Mouse (Mus musculus): ENCODE measurements at regions not wholly inside any gene's neighbourhood (a gene's known extent, or its start where the extent isn't known, plus 50 kb on each side); places are given as distances from the start of the nearest gene placed in this dataset.

DNA sequence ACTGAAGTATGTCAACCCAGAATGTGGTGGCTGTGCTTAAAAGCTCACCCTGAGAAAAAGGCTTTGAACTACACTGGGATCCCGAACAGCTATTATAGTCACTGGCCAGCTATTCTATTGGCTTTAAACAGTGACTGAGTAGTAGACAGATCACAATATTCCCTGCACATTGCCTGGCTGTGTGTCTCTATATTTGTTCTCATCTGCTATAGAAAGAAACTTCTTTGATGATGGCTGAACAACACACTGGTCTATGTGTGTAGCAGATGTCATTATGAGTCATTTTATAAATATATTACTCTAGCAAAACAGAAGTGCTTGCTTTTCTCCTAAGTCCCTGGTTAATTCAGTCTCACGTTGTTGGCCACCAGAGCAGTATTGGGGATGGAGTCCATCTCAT lies 152.1 kb upstream of the Slco6d1 start:
- no peak for DNase-seq (ENCODE audit: extremely low read depth, low read depth)

GRCm38 (mm10) chr1:98270212-98270611 lies 150.7 kb upstream of the Slco6d1 start:
- no peak for DNase-seq (ENCODE audit: extremely low read depth, low read depth)

DNA sequence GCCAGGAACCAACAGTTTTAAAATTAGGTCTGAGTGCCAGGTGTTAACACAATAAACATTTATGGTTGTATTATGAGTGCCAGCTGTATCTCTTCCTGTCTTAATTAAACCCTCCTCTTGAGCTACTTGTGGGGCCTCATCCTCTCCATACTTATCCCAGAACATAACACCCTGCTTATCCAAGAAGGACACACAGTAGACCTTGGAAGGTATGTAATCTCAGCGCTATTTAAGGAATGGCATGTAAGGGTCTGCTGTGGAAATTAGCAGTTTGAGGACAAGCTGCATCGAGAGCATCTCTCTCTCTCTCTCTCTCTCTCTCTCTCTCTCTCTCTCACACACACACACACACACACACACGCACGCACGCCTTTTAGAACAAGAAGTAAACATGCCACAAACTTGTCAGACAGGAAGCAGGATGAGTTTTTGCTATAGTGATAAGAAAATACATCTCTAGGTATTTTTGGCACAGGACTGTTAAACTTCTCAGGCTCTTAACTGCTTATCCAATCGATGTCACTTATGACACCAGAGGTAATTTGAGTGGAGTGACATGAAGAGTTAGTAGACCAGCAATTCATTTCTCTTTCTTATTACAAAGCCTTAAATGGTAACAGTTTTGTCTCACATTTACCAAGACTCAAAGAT lies 146.8 kb upstream of the Slco6d1 start:
- no peak for DNase-seq (ENCODE audit: extremely low read depth, low read depth)

GRCm38 (mm10) chr1:98275524-98275923 lies 145.4 kb upstream of the Slco6d1 start:
- DNase-seq (ENCODE audit: extremely low read depth, low read depth), result no peak

DNA sequence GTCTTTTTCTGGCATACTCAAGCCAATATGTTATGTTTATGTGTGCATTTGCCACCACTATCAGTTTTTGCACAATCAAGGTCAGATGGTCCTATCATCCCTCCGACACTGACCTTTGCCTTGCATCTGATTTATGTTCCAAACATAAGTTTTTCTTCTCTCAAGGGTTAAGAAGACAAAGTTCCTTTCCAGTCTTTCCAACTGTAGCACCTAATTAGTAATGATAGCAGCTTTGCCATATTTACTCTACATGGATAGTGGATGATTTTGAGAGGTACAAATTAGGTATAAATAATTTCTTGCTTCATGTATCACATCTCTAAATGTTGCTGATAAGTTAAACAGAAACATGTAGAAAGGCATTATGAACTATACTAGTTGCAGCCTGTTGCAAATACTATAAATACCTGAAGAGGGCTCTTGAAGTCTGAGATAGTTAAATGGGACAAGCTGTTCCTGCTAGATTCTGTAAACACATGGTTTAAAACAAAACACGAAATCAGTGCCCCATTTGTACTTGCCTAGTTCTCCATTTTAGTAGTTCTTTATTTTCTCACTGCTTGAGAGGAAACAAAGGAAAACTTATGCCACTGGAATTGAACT lies 141.4 kb upstream of the Slco6d1 start:
- no peak for DNase-seq (ENCODE audit: extremely low read depth, low read depth)

- no peak for DNase-seq (ENCODE audit: extremely low read depth, low read depth)
Observed at GRCm38 (mm10) chr1:98280263-98281052, 140.5 kb upstream of the Slco6d1 start.

DNA sequence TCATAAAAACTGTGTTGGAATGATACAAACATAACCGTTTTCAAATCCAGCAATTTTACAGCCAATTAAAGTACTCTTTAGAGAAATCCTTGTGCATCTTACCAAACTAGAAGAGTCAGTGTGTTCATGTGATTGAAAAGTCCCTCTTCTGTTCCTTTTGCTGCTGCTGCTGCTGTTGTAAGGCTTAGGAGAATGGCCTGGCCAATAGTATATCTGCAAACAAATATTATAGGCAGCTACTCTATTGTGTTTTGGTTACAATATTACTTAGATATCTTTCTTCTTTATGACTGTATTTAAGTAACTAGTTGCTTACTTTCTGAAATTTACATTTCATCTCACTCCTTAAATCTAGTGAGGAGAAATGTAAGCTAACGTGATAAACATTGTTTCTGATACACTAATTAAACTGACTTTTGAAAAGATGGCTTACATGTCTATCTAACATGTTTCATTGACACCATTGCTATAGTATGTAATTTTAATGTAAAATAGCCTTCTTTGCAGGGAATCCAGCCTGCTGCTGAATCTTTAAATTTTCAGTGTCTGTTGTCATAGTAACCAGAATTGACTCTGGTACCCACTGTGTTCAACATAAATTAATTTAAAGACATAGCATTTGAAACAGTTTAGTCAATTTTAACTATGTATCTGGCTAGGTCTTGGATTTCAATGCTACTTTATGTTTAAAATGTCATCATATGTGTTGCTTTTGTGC lies 139.7 kb upstream of the Slco6d1 start:
- no peak for DNase-seq (ENCODE audit: extremely low read depth, low read depth)

- no peak for DNase-seq (ENCODE audit: extremely low read depth, low read depth)
Observed at GRCm38 (mm10) chr1:98281771-98282149, 139.2 kb upstream of the Slco6d1 start.

- DNase-seq (ENCODE audit: extremely low read depth, low read depth), result no peak
Observed at GRCm38 (mm10) chr1:98303166-98303565, 117.8 kb upstream of the Slco6d1 start.

GRCm38 (mm10) chr1:98306363-98306762 lies 114.6 kb upstream of the Slco6d1 start:
- no peak for DNase-seq (ENCODE audit: extremely low read depth, low read depth)

DNA sequence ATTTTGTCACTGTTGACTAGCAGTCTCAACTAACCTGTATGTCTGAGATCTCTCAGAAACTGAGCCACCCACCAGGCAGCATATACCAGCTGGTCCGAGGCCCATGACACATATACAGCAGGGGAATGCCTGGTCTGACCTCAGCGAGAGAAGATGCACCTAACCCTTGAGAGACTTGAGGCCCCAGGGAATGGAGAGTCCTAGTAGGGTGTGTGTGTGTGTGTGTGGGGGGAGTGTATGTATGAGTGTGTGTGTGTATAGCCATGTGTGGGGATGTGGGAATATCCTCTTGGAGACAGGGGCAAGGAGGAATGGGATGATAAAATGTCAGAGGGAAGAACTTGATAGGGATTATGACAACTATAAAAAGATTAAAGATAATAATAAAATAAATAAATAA lies 113.4 kb upstream of the Slco6d1 start:
- no peak for DNase-seq (ENCODE audit: extremely low read depth, low read depth)

- peak; percentile 49 for DNase-seq (ENCODE audit: extremely low read depth, low read depth)
Observed at GRCm38 (mm10) chr1:98309894-98310293, 111.0 kb upstream of the Slco6d1 start.

GRCm38 (mm10) chr1:98350095-98350549 lies 70.8 kb upstream of the Slco6d1 start:
- DNase-seq (ENCODE audit: extremely low read depth, low read depth), result peak; percentile 22

DNA sequence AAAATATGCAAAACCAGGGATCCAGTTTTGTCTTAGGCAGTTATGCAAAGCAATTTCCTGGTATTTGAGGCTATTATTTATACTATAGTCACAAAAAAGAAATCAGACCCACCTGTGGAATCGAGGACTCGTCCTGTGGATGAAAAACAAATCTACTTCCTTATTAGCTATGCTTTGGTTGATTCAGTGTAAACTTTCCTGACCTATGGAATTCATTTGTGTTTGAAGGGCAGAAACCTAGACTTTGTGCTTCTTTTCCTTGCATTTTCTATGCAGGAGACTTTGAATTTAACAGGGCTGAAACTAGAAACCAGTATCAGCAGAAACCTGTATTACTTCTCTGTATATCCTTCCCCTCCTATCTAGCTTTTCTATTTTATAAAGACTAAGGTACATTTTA lies 70.2 kb upstream of the Slco6d1 start:
- no peak for DNase-seq (ENCODE audit: extremely low read depth, low read depth)

DNA sequence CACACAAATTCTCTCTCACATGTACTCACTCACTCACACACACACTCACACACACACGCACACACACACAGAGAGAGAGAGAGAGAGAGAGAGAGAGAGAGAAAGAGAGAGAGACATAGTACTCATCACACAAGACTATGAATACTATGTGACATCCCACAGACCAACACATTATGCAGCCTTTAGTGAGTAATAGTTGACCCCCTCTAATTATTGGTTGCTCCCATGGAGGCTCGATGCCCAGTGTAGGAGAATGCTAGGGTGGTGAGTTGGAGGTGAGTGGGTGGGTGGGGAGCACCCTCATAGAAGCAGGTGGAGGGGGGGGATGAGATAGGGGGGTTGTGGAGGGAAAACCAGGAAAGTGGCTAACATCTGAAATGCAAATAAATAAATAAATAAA lies 69.4 kb upstream of the Slco6d1 start:
- DNase-seq (ENCODE audit: extremely low read depth, low read depth), result no peak

All from MEL-GATA-1-ER (cell line).